Mouse (Mus musculus): ENCODE measurements around the gene Gm10697. TPM values are rescaled to one million over a fixed set of nuclear protein-coding genes. Genes with fewer than 3 reads are reported as not detected.

Gm10697 gene
- polyA plus RNA-seq (2012), result not detected in 2 replicates

DNA sequence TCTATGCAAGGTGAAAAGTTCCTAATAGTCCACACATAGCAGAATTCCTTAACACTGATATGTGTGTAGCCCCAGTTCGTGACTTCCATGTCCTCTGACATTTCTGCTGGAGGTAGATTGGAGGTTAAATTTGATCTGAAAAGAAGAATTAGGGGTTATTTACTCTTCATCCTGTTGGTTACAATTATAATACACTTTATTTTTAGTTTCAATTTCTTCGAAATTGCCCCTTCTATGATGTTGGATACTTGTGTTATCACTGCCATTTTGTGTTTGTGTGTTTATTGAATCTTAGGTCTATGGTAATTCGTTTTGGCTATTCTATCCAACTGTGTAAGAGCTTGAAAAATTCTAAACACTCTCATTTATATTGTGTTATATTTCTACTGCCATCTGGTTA lies at the start of gene Gm10697:
Gene Gm10697, minus strand, starts transcription at position 101 of the 400 bp plus-strand sequence.

DNA sequence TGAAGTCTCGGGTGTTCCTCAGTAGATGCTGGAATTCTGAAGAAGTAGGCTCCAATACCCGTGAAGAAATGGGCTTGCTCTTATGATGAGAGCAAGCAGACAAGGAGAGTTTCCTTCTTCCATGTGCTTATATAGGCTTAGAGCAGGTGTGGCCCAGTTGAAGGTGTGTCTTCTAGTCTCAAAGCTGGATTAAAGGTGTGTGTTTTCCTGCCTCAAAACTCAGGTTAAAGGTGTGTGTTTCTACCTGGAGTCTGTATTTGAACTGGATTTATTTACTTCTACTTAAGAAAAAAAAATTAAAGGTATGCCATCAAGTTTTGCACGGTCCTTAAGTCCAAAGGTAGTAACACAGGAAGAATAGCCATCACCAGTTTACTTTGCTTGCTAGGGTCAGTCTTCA lies 17.7 kb downstream of the Gm10697 start, which contains the start of gene Gm9125:
Gene Gm9125, minus strand, starts transcription at position 101 of the 400 bp plus-strand sequence.

Other genes starting within 250 kb of the Gm10697 start
- gene Tdpoz3, start 246.6 kb downstream of the Gm10697 start, polyA plus RNA-seq (2012), result not detected in 2 replicates
- gene Gm9117, start 129.1 kb downstream of the Gm10697 start, polyA plus RNA-seq (2012), result not detected in 2 replicates
- gene Tdpoz5, start 111.3 kb downstream of the Gm10697 start, polyA plus RNA-seq (2012), result not detected in 2 replicates
- gene Gm9125, start 17.8 kb downstream of the Gm10697 start, polyA plus RNA-seq (2012), result not detected in 2 replicates
- not detected in 2 replicates for gene Gm10696, start 105.5 kb upstream of the Gm10697 start, polyA plus RNA-seq (2012)
- gene Gm5286, start 124.1 kb upstream of the Gm10697 start, polyA plus RNA-seq (2012), result not detected in 2 replicates
- gene Gm4778, start 191.4 kb upstream of the Gm10697 start, polyA plus RNA-seq (2012), result not detected in 2 replicates
- 0.39 and 0.41 TPM in 2 replicates for gene Them4, start 237.4 kb upstream of the Gm10697 start, polyA plus RNA-seq (2012)

Measured in megakaryocyte-erythroid progenitor cell, adult 5 weeks (primary cell).